Mouse (Mus musculus): ENCODE measurements at regions not wholly inside any gene's neighbourhood (a gene's known extent, or its start where the extent isn't known, plus 50 kb on each side); places are given as distances from the start of the nearest gene placed in this dataset.

GRCm38 (mm10) chr9:61135263-61135882 lies 236.8 kb upstream of the Tle3 start:
- Histone ChIP-seq H3K36me3 (ENCODE audit: control insufficient read depth, insufficient read depth, low read length) (no peaks in the 10 kb centered on the region), H3K9me3 (ENCODE audit: control insufficient read depth, low read length) (no peaks in the 10 kb centered on the region), H3K4me3 (ENCODE audit: low read depth, low read length) (no peak overlapping the region), H3K4me1 (ENCODE audit: control insufficient read depth, insufficient read depth, low read length) (peaks cover 23% of the 10 kb centered on the region), H3K9ac (ENCODE audit: low read length) (no peak overlapping the region), H3K27me3 (ENCODE audit: control insufficient read depth, insufficient read depth, low read length) (no peaks in the 10 kb centered on the region; the same call in 1 of the 2 replicates), H3K27ac (replicated peaks; ENCODE audit: low read depth, low read length) (peak overlapping the region; percentile 23; the same call in 1 of the 2 replicates), H3K4me2 (ENCODE audit: low read depth, severe bottlenecking) (no peak overlapping the region; the same call in 1 of the 2 replicates)
- DNase-seq (ENCODE audit: low spot score) = peak; percentile 70
- ATAC-seq (ENCODE audit: insufficient number of reproducible peaks, low FRiP score, low TSS enrichment, low read depth) = peak; percentile 86
- WGBS = 14% methylated on average over 10 of the region's 10 CpGs

DNA sequence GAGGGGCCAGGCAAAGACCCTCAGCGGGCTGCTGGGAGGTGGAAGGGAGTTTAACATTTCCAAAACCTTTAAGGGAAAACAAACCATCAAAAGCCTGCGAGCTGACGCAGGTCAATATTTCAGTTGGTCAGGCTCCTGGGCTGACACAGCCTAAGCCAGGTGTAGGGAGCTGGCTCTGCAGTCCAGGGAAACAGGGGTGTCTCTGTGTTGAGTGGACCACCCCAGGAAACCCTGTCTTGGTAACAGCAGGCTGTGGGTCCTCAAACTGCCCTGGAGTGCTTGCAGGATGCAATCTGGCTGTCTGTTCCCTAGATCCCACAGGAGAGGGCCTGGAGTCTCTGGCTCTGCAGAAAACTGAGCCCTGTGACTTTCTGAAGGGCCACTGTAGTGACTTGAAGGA lies 236.2 kb upstream of the Tle3 start:
- H3K27ac ChIP-seq (replicated peaks; ENCODE audit: low read depth, low read length) = peak overlapping the region; percentile 23; the same call in 1 of the 2 replicates

GRCm38 (mm10) chr9:61138741-61139368 lies 233.3 kb upstream of the Tle3 start:
- Histone ChIP-seq H3K4me2 (ENCODE audit: low read depth, severe bottlenecking) (no peak overlapping the region), H3K27ac (replicated peaks; ENCODE audit: low read depth, low read length) (no peak overlapping the region), H3K4me1 (ENCODE audit: control insufficient read depth, insufficient read depth, low read length) (peaks cover 25% of the 10 kb centered on the region), H3K36me3 (ENCODE audit: control insufficient read depth, insufficient read depth, low read length) (no peaks in the 10 kb centered on the region), H3K4me3 (ENCODE audit: low read depth, low read length) (no peak overlapping the region), H3K9ac (ENCODE audit: low read length) (no peak overlapping the region), H3K9me3 (ENCODE audit: control insufficient read depth, low read length) (no peaks in the 10 kb centered on the region), H3K27me3 (ENCODE audit: control insufficient read depth, insufficient read depth, low read length) (no peaks in the 10 kb centered on the region)
- DNase-seq (ENCODE audit: low spot score) = no peak
- WGBS = 61% methylated on average over 11 of the region's 11 CpGs
- no peak for ATAC-seq (ENCODE audit: insufficient number of reproducible peaks, low FRiP score, low TSS enrichment, low read depth)

More for the DNA sequence above, 236.2 kb upstream of the Tle3 start:
- peaks cover 23% of the 10 kb centered on the region for H3K4me1 ChIP-seq (ENCODE audit: control insufficient read depth, insufficient read depth, low read length)
- WGBS = 19% methylated on average over 3 of the region's 3 CpGs
- no peak overlapping the region for H3K4me2 ChIP-seq (ENCODE audit: low read depth, severe bottlenecking)
- H3K9me3 ChIP-seq (ENCODE audit: control insufficient read depth, low read length) = no peaks in the 10 kb centered on the region
- no peaks in the 10 kb centered on the region for H3K36me3 ChIP-seq (ENCODE audit: control insufficient read depth, insufficient read depth, low read length)
- DNase-seq (ENCODE audit: low spot score) (no peak), ATAC-seq (ENCODE audit: insufficient number of reproducible peaks, low FRiP score, low TSS enrichment, low read depth) (0 out of 2 replicates have a peak, but pooled peaks have one; percentile 16)
- no peaks in the 10 kb centered on the region; the same call in 1 of the 2 replicates for H3K27me3 ChIP-seq (ENCODE audit: control insufficient read depth, insufficient read depth, low read length)
- no peak overlapping the region for H3K4me3 ChIP-seq (ENCODE audit: low read depth, low read length)
- no peak overlapping the region for H3K9ac ChIP-seq (ENCODE audit: low read length)

DNA sequence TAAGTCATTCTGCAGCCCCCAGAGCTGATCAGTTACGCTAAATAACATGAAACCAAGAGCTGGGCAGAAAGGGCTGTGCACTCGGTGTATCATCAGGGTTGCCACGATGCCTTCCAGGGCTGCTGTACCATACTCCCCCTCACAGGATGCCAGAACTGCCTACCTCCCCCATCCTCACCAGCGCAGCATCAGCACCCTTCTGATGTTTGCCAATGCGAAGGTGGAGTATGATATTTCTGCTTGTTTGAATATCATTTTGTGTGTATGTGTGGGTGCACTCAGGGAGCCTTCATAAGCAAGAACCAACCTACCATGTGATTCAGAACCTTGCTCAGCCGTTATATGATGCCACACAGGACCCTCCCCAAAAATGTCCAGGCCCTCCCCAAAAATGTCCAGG lies 229.1 kb upstream of the Tle3 start:
- Histone ChIP-seq H3K4me3 (ENCODE audit: low read depth, low read length) (no peak overlapping the region), H3K9me3 (ENCODE audit: control insufficient read depth, low read length) (no peaks in the 10 kb centered on the region), H3K27me3 (ENCODE audit: control insufficient read depth, insufficient read depth, low read length) (no peaks in the 10 kb centered on the region), H3K27ac (replicated peaks; ENCODE audit: low read depth, low read length) (no peak overlapping the region), H3K4me1 (ENCODE audit: control insufficient read depth, insufficient read depth, low read length) (0 out of 2 replicates have a peak, but pooled peaks cover 2% of the 10 kb centered on the region), H3K36me3 (ENCODE audit: control insufficient read depth, insufficient read depth, low read length) (no peaks in the 10 kb centered on the region), H3K4me2 (ENCODE audit: low read depth, severe bottlenecking) (no peak overlapping the region), H3K9ac (ENCODE audit: low read length) (no peak overlapping the region)
- ATAC-seq (ENCODE audit: insufficient number of reproducible peaks, low FRiP score, low TSS enrichment, low read depth) (no peak), DNase-seq (ENCODE audit: low spot score) (no peak)
- 89% methylated on average over 6 of the region's 6 CpGs for WGBS

GRCm38 (mm10) chr9:61144685-61145318 lies 227.4 kb upstream of the Tle3 start:
- H3K36me3 ChIP-seq (ENCODE audit: control insufficient read depth, insufficient read depth, low read length) = no peaks in the 10 kb centered on the region
- H3K4me2 ChIP-seq (ENCODE audit: low read depth, severe bottlenecking) = no peak overlapping the region
- no peaks in the 10 kb centered on the region for H3K27me3 ChIP-seq (ENCODE audit: control insufficient read depth, insufficient read depth, low read length)
- 0 out of 2 replicates have a peak, but pooled peaks cover 2% of the 10 kb centered on the region for H3K4me1 ChIP-seq (ENCODE audit: control insufficient read depth, insufficient read depth, low read length)
- ATAC-seq (ENCODE audit: insufficient number of reproducible peaks, low FRiP score, low TSS enrichment, low read depth) (no peak), DNase-seq (ENCODE audit: low spot score) (no peak)
- no peaks in the 10 kb centered on the region for H3K9me3 ChIP-seq (ENCODE audit: control insufficient read depth, low read length)
- no peak overlapping the region for H3K4me3 ChIP-seq (ENCODE audit: low read depth, low read length)
- WGBS = 38% methylated on average over 11 of the region's 11 CpGs
- no peak overlapping the region for H3K9ac ChIP-seq (ENCODE audit: low read length)
- no peak overlapping the region for H3K27ac ChIP-seq (replicated peaks; ENCODE audit: low read depth, low read length)

- DNase-seq (ENCODE audit: low spot score) = no peak
- no peak overlapping the region for H3K4me3 ChIP-seq (ENCODE audit: low read depth, low read length)
- H3K4me2 ChIP-seq (ENCODE audit: low read depth, severe bottlenecking) = no peak overlapping the region
- H3K36me3 ChIP-seq (ENCODE audit: control insufficient read depth, insufficient read depth, low read length) = no peaks in the 10 kb centered on the region
- 86% methylated on average over 8 of the region's 8 CpGs for WGBS
- no peaks in the 10 kb centered on the region for H3K27me3 ChIP-seq (ENCODE audit: control insufficient read depth, insufficient read depth, low read length)
- 0 out of 2 replicates have a peak, but pooled peaks cover 2% of the 10 kb centered on the region for H3K4me1 ChIP-seq (ENCODE audit: control insufficient read depth, insufficient read depth, low read length)
- H3K27ac ChIP-seq (replicated peaks; ENCODE audit: low read depth, low read length) = no peak overlapping the region
- no peak for ATAC-seq (ENCODE audit: insufficient number of reproducible peaks, low FRiP score, low TSS enrichment, low read depth)
- H3K9ac ChIP-seq (ENCODE audit: low read length) = no peak overlapping the region
- no peaks in the 10 kb centered on the region for H3K9me3 ChIP-seq (ENCODE audit: control insufficient read depth, low read length)
Measured at GRCm38 (mm10) chr9:61145738-61146137, 226.4 kb upstream of the Tle3 start.

DNA sequence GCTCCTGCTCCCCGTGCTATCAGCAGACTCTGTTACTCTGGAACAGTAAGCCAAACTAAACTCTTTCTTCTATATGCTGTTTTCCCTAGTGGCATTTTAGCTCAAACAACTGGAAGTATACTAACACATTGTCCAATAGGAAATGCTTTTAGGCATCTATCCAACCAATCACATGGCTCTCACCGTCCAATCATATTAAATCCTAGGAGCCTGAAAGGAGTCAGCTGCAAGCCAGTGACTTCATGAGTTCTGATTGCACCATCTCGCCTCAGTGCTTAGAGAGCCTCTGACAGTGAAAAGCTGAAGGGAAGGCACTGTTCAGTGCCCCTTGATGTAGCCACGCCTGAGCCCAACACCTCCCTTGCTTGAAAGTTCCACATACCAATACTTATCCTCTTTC lies 221.0 kb upstream of the Tle3 start:
- H3K4me2 ChIP-seq (ENCODE audit: low read depth, severe bottlenecking) = no peak overlapping the region
- 84% methylated on average over 4 of the region's 4 CpGs for WGBS
- no peaks in the 10 kb centered on the region for H3K9me3 ChIP-seq (ENCODE audit: control insufficient read depth, low read length)
- DNase-seq (ENCODE audit: low spot score) = no peak
- ATAC-seq (ENCODE audit: insufficient number of reproducible peaks, low FRiP score, low TSS enrichment, low read depth) = no peak
- H3K9ac ChIP-seq (ENCODE audit: low read length) = no peak overlapping the region
- no peak overlapping the region for H3K27ac ChIP-seq (replicated peaks; ENCODE audit: low read depth, low read length)
- no peaks in the 10 kb centered on the region for H3K36me3 ChIP-seq (ENCODE audit: control insufficient read depth, insufficient read depth, low read length)
- no peaks in the 10 kb centered on the region for H3K27me3 ChIP-seq (ENCODE audit: control insufficient read depth, insufficient read depth, low read length)
- no peak overlapping the region for H3K4me3 ChIP-seq (ENCODE audit: low read depth, low read length)
- H3K4me1 ChIP-seq (ENCODE audit: control insufficient read depth, insufficient read depth, low read length) = peaks cover 6% of the 10 kb centered on the region; the same call in 1 of the 2 replicates

DNA sequence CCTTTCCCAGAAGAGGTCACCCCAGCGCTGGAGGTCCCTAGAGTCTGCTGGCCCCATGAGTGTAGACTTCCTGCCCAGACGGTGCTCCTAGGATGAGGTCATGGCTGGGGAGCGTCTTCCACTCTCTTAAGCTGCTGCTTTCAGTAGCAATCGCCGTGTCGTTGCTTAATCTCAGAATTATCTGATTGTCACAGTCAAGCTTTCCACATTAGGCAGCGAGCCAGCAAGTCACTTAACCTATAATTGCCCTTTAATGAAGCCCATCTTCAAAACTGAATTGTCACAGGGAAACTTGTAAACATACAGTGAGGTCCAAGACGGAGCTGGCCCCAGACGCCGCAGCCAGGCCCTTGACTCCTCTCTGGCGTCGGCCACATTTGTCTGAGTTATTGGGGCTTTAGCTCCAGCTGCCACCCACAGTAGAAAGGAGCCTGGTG lies 220.2 kb upstream of the Tle3 start:
- no peak overlapping the region for H3K27ac ChIP-seq (replicated peaks; ENCODE audit: low read depth, low read length)
- peaks cover 6% of the 10 kb centered on the region; the same call in 1 of the 2 replicates for H3K4me1 ChIP-seq (ENCODE audit: control insufficient read depth, insufficient read depth, low read length)
- H3K4me2 ChIP-seq (ENCODE audit: low read depth, severe bottlenecking) = no peak overlapping the region
- H3K36me3 ChIP-seq (ENCODE audit: control insufficient read depth, insufficient read depth, low read length) = no peaks in the 10 kb centered on the region
- DNase-seq (ENCODE audit: low spot score) (no peak), ATAC-seq (ENCODE audit: insufficient number of reproducible peaks, low FRiP score, low TSS enrichment, low read depth) (no peak)
- no peaks in the 10 kb centered on the region for H3K9me3 ChIP-seq (ENCODE audit: control insufficient read depth, low read length)
- H3K27me3 ChIP-seq (ENCODE audit: control insufficient read depth, insufficient read depth, low read length) = no peaks in the 10 kb centered on the region
- H3K9ac ChIP-seq (ENCODE audit: low read length) = no peak overlapping the region
- 53% methylated on average over 12 of the region's 12 CpGs for WGBS
- no peak overlapping the region for H3K4me3 ChIP-seq (ENCODE audit: low read depth, low read length)
